ENCODE assay signal across 8 mouse cellular contexts in genomic region chr15:99222794-99223584, GRCm38 (mm10). TPM values are rescaled to one million over a fixed set of nuclear protein-coding genes. Genes with fewer than 3 reads are reported as not detected.
A peak's percentile ranks its signal among the peaks of the same experiment; 100 is the strongest.
DNase-seq lines count a peak whose midpoint lies in the region; ATAC-seq and TF ChIP-seq lines count a peak whose summit lies in the region.

No protein-coding gene starts in this region.

- peaks cover 78% of the 10 kb centered on the region for H3K27me3 ChIP-seq in C2C12 (ENCODE audit: control insufficient read depth, insufficient read depth, insufficient read length)
- peaks cover 73% of the 10 kb centered on the region for H3K27me3 ChIP-seq in forebrain, embryonic 14.5 days (replicated peaks; ENCODE audit: control insufficient read depth, insufficient read depth, low read length)
- H3K27me3 ChIP-seq in liver, embryonic 15.5 days, result peaks cover 96% of the 10 kb centered on the region

- no peaks in the 10 kb centered on the region for H3K79me3 ChIP-seq in C2C12 (ENCODE audit: low read depth)

- H3K4me1 ChIP-seq in forebrain, embryonic 14.5 days (ENCODE audit: control insufficient read depth, insufficient read depth, low read length), result peaks cover 16% of the 10 kb centered on the region
- peaks cover 24% of the 10 kb centered on the region for H3K4me1 ChIP-seq in liver, embryonic 15.5 days (replicated peaks)

- H3K9me3 ChIP-seq in forebrain, embryonic 14.5 days (replicated peaks; ENCODE audit: control insufficient read depth, low read length), result no peaks in the 10 kb centered on the region
- H3K9me3 ChIP-seq in liver, embryonic 15.5 days (replicated peaks), result no peaks in the 10 kb centered on the region

- H3K4me3 ChIP-seq in gastrocnemius, adult 2 months, result peak overlapping the region; percentile 69
- H3K4me3 ChIP-seq in C2C12 (ENCODE audit: insufficient read depth, poor library complexity, severe bottlenecking), result peak overlapping the region; percentile 28
- peak overlapping the region; percentile 41 for H3K4me3 ChIP-seq in forebrain, embryonic 14.5 days (ENCODE audit: low read depth, low read length)
- H3K4me3 ChIP-seq in liver, embryonic 15.5 days (replicated peaks), result peak overlapping the region; percentile 49

- no peaks in the 10 kb centered on the region for H3K36me3 ChIP-seq in C2C12 (ENCODE audit: control insufficient read depth, insufficient read depth)
- no peaks in the 10 kb centered on the region for H3K36me3 ChIP-seq in forebrain, embryonic 14.5 days (ENCODE audit: control insufficient read depth, insufficient read depth, low read length)
- no peaks in the 10 kb centered on the region for H3K36me3 ChIP-seq in liver, embryonic 15.5 days (replicated peaks)

- ATAC-seq in forebrain, embryonic 14.5 days, result no peak
- ATAC-seq in liver, embryonic 15.5 days (ENCODE audit: insufficient read depth), result no peak
- ATAC-seq in cerebellum, adult (ENCODE audit: insufficient number of reproducible peaks, low FRiP score, low TSS enrichment), result no peak; the same call in 1 of the 2 replicates

- intact Hi-C loops in gastrocnemius, adult 2 months (cut with DNase I), result no loop called here

- 3% methylated on average over 18 of the region's 18 CpGs for WGBS in forebrain, embryonic 14.5 days
- 5% methylated on average over 18 of the region's 18 CpGs for WGBS in liver, embryonic 15.5 days (ENCODE audit: insufficient replicate concordance)

- TF ChIP-seq CTCF in gastrocnemius, adult 2 months (IDR thresholded peaks at IDR 0.05), result no peak
- TF ChIP-seq CTCF in C2C12 (IDR thresholded peaks at IDR 0.05; ENCODE audit: control insufficient read depth, insufficient read depth, insufficient read length), result no peak

- H3K4me2 ChIP-seq in forebrain, embryonic 14.5 days (ENCODE audit: low read length), result peak overlapping the region; percentile 53
- peak overlapping the region; percentile 69 for H3K4me2 ChIP-seq in liver, embryonic 15.5 days

- H3ac ChIP-seq in C2C12 (ENCODE audit: control insufficient read depth, insufficient read length, low read depth), result no peak overlapping the region

- H3K9ac ChIP-seq in forebrain, embryonic 14.5 days (ENCODE audit: low read length), result peak overlapping the region; percentile 41
- no peak overlapping the region for H3K9ac ChIP-seq in liver, embryonic 15.5 days

- no peaks in the 10 kb centered on the region for H3K79me2 ChIP-seq in C2C12 (ENCODE audit: control insufficient read depth, insufficient read depth)

- no peak overlapping the region for H3K27ac ChIP-seq in gastrocnemius, adult 2 months
- H3K27ac ChIP-seq in forebrain, embryonic 14.5 days (ENCODE audit: low read depth, low read length), result no peak overlapping the region
- no peak overlapping the region for H3K27ac ChIP-seq in liver, embryonic 15.5 days (replicated peaks)

- DNase-seq in gastrocnemius, adult 2 months, result no peak
- DNase-seq in gastrocnemius, postnatal 10 days, result no peak
- no peak for DNase-seq in forebrain, embryonic 14.5 days (ENCODE audit: low spot score)
- no peak for DNase-seq in testis, postnatal 14 days (ENCODE audit: low spot score)
- DNase-seq in adipocyte (ENCODE audit: low spot score), result no peak

TF ChIP-seq in C2C12, 6 proteins besides CTCF, POLR2A, EP300 and RAD21:
- TF ChIP-seq MAX (IDR thresholded peaks at IDR 0.05) (no peak), MYOG (IDR thresholded peaks at IDR 0.05; ENCODE audit: control insufficient read depth, extremely low read depth, insufficient read length) (no peak), USF1 (IDR thresholded peaks at IDR 0.05; ENCODE audit: low read depth) (no peak), CEBPB (IDR thresholded peaks at IDR 0.05; ENCODE audit: low read depth) (no peak), MYOD1 (IDR thresholded peaks at IDR 0.05; ENCODE audit: control insufficient read depth, insufficient read length, low read depth) (no peak)
TF ChIP-seq in C2C12: peak in this region for 0.

RNA-seq across cellular contexts. Expression of gene Kcnh3, which starts 1.7 kb away (rescaled TPM):
- total RNA-seq in gastrocnemius, adult 2 months (2021), result not detected
- total RNA-seq in gastrocnemius, postnatal 10 days (2021), result under 1 TPM; 0.12 to 0.68 TPM
- polyA plus RNA-seq in C2C12 (2012; fragmentation: generic; extraction: Trizol), result 0.04 TPM
- polyA plus RNA-seq in forebrain, embryonic 14.5 days (2014; fragmentation: Nextera tagmentation; extraction: Ambion mirVana), result 3.3 and 3.6 TPM in 2 replicates
- 0.12 and 0.30 TPM in 2 replicates for polyA plus RNA-seq in liver, embryonic 15.5 days (2015; fragmentation: Nextera tagmentation; extraction: Ambion mirVana)

RNA-seq across cellular contexts. Expression of gene Mcrs1, which starts 28.8 kb away (rescaled TPM):
- total RNA-seq in gastrocnemius, adult 2 months (2021), result 10 to 100 TPM; 25.6 to 33.7 TPM
- 10 to 100 TPM; 41.0 to 44.7 TPM for total RNA-seq in gastrocnemius, postnatal 10 days (2021)
- polyA plus RNA-seq in C2C12 (2012; fragmentation: generic; extraction: Trizol), result 118 TPM
- polyA plus RNA-seq in forebrain, embryonic 14.5 days (2014; fragmentation: Nextera tagmentation; extraction: Ambion mirVana), result 241 and 247 TPM in 2 replicates
- polyA plus RNA-seq in liver, embryonic 15.5 days (2015; fragmentation: Nextera tagmentation; extraction: Ambion mirVana), result 42.8 and 46.2 TPM in 2 replicates
